20 mouse cellular contexts compared by ENCODE assay signal in genomic region chr4:126850778-126851080, GRCm38 (mm10).
DNase-seq lines count a peak whose midpoint lies in the region; ATAC-seq and TF ChIP-seq lines count a peak whose summit lies in the region.
"Had no signal": no experiment of that assay in that cellular context is flagged by ENCODE, and none has a peak within 500 bp of the region (broad histone marks: within the 10 kb centered on the region; RNA-seq: fewer than 3 reads in every experiment).

No protein-coding gene starts in this region.

- H3K4me2 ChIP-seq in heart, embryonic 13.5 days, result no peak overlapping the region
- H3K4me2 ChIP-seq in kidney, embryonic 16.5 days (replicated peaks; ENCODE audit: low read depth, low read length), result no peak overlapping the region
- H3K4me2 ChIP-seq in kidney, embryonic 14.5 days (replicated peaks; ENCODE audit: low read depth, low read length), result no peak overlapping the region
- H3K4me2 ChIP-seq: embryonic facial prominence, embryonic 12.5 days; forebrain, embryonic 15.5 days; limb, embryonic 12.5 days; liver, embryonic 13.5 days; lung, embryonic 15.5 days had no signal

- peaks cover 21% of the 10 kb centered on the region for H3K4me1 ChIP-seq in heart, embryonic 13.5 days
- peaks cover 7% of the 10 kb centered on the region; the same call in 1 of the 2 replicates for H3K4me1 ChIP-seq in kidney, embryonic 16.5 days (ENCODE audit: insufficient read depth, low read length)
- H3K4me1 ChIP-seq in kidney, embryonic 14.5 days (ENCODE audit: control insufficient read depth, insufficient read depth, low read length), result 0 out of 2 replicates have a peak, but pooled peaks cover 3% of the 10 kb centered on the region
- peaks cover 0 to 5% of the 10 kb centered on the region in 2 experiments; a peak in 1 of 4 replicates for H3K4me1 ChIP-seq in MEL (ENCODE audit: control insufficient read depth in 1 of 2, insufficient read depth in 2 of 2, low read length in 2 of 2)
- peaks cover 18% of the 10 kb centered on the region for H3K4me1 ChIP-seq in bone marrow macrophage, adult 2 months (ENCODE audit: control insufficient read depth, insufficient read depth, low read length)
- H3K4me1 ChIP-seq: forebrain, embryonic 15.5 days; limb, embryonic 12.5 days; lung, embryonic 15.5 days had no signal

- TF ChIP-seq RAD21 in MEL (IDR thresholded peaks at IDR 0.05; ENCODE audit: low read depth, low read length), result no peak

- H3K27me3 ChIP-seq in heart, embryonic 13.5 days (replicated peaks), result no peaks in the 10 kb centered on the region
- H3K27me3 ChIP-seq in kidney, embryonic 16.5 days (ENCODE audit: insufficient read depth, low read length), result no peaks in the 10 kb centered on the region
- H3K27me3 ChIP-seq in kidney, embryonic 14.5 days (ENCODE audit: control insufficient read depth, insufficient read depth, low read length), result no peaks in the 10 kb centered on the region
- no peaks in the 10 kb centered on the region for H3K27me3 ChIP-seq in MEL (ENCODE audit: control insufficient read depth in 1 of 2, insufficient read depth in 2 of 2, low read length in 2 of 2)
- H3K27me3 ChIP-seq: embryonic facial prominence, embryonic 12.5 days; forebrain, embryonic 15.5 days; limb, embryonic 12.5 days; liver, embryonic 13.5 days; lung, embryonic 15.5 days had no signal

- peak overlapping the region; percentile 84 for H3K27ac ChIP-seq in heart, embryonic 13.5 days (replicated peaks)
- peak overlapping the region; percentile 52; the same call in 1 of the 2 replicates for H3K27ac ChIP-seq in kidney, embryonic 16.5 days (ENCODE audit: low read length)
- no peak overlapping the region for H3K27ac ChIP-seq in kidney, embryonic 14.5 days (ENCODE audit: low read depth, low read length)
- no peak overlapping the region for H3K27ac ChIP-seq in MEL (ENCODE audit: control insufficient read depth, low read depth, low read length)
- H3K27ac ChIP-seq in bone marrow macrophage, adult 2 months (ENCODE audit: insufficient read depth, low read depth, low read length), result peak overlapping the region; percentile 30
- H3K27ac ChIP-seq: forebrain, embryonic 15.5 days; hindbrain, postnatal 0 days; liver, embryonic 13.5 days; lung, embryonic 15.5 days; midbrain, embryonic 10.5 days had no signal

- no peak for TF ChIP-seq POLR2A in MEL (IDR thresholded peaks at IDR 0.05; ENCODE audit: control insufficient read depth in 1 of 2, insufficient read depth in 1 of 2, low read depth in 1 of 2, low read length in 2 of 2, poor library complexity in 1 of 2)
- no peak for TF ChIP-seq POLR2A in bone marrow macrophage, adult 2 months (IDR thresholded peaks at IDR 0.05; ENCODE audit: borderline replicate concordance, low read depth, low read length)

- peaks cover 76% of the 10 kb centered on the region for H3K36me3 ChIP-seq in heart, embryonic 13.5 days
- peaks cover 22% of the 10 kb centered on the region for H3K36me3 ChIP-seq in kidney, embryonic 16.5 days (ENCODE audit: insufficient read depth, low read length)
- peaks cover 19% of the 10 kb centered on the region for H3K36me3 ChIP-seq in kidney, embryonic 14.5 days (ENCODE audit: control insufficient read depth, insufficient read depth, low read length)
- H3K36me3 ChIP-seq in MEL (ENCODE audit: control insufficient read depth in 1 of 2, insufficient read depth in 2 of 2, low read length in 2 of 2), result peaks cover 0 to 2% of the 10 kb centered on the region in 2 experiments; a peak in 2 of 4 replicates

- TF ChIP-seq EP300 in MEL (IDR thresholded peaks at IDR 0.05; ENCODE audit: low read depth in 1 of 2, low read length in 2 of 2), result no peak

- ATAC-seq in heart, embryonic 13.5 days (ENCODE audit: extremely low read depth, insufficient number of reproducible peaks, low FRiP score, low TSS enrichment), result no peak
- no peak for ATAC-seq in kidney, embryonic 16.5 days (ENCODE audit: low FRiP score, low TSS enrichment)
- no peak for ATAC-seq in kidney, embryonic 14.5 days (ENCODE audit: low FRiP score, low TSS enrichment)
- ATAC-seq: forebrain, embryonic 15.5 days; hindbrain, postnatal 0 days; intestine, postnatal 0 days had no signal

- H3K9me3 ChIP-seq in heart, embryonic 13.5 days, result no peaks in the 10 kb centered on the region
- no peaks in the 10 kb centered on the region for H3K9me3 ChIP-seq in kidney, embryonic 16.5 days (ENCODE audit: low read length)
- no peaks in the 10 kb centered on the region for H3K9me3 ChIP-seq in kidney, embryonic 14.5 days (ENCODE audit: control insufficient read depth, low read length)
- no peaks in the 10 kb centered on the region for H3K9me3 ChIP-seq in MEL (replicated peaks; ENCODE audit: insufficient read depth, low read length)
- H3K9me3 ChIP-seq: embryonic facial prominence, embryonic 12.5 days; forebrain, embryonic 15.5 days; limb, embryonic 12.5 days; liver, embryonic 13.5 days; lung, embryonic 15.5 days; midbrain, embryonic 10.5 days had no signal

- DNase-seq in heart, postnatal 4 days, result no peak
- DNase-seq in MEL (ENCODE audit: low read depth, low spot score), result peak; percentile 21
- no peak for DNase-seq in spleen, adult 18-20 months
- DNase-seq: cerebellum, adult 9-11 months; gastrocnemius, postnatal 14 days; liver, embryonic 13.5 days; lung, postnatal 4 days; right cerebral cortex, adult 18-20 months; thymus, adult 18-20 months had no signal

- peak overlapping the region; percentile 56 for H3K9ac ChIP-seq in heart, embryonic 13.5 days
- H3K9ac ChIP-seq in kidney, embryonic 16.5 days (replicated peaks; ENCODE audit: low read length), result no peak overlapping the region
- no peak overlapping the region for H3K9ac ChIP-seq in kidney, embryonic 14.5 days (ENCODE audit: low read depth, low read length)
- no peak overlapping the region for H3K9ac ChIP-seq in MEL (ENCODE audit: control insufficient read depth, low read depth, low read length, poor library complexity, severe bottlenecking)
- H3K9ac ChIP-seq: embryonic facial prominence, embryonic 12.5 days; forebrain, embryonic 15.5 days; limb, embryonic 12.5 days; liver, embryonic 13.5 days; lung, embryonic 15.5 days had no signal

- no peaks in the 10 kb centered on the region for H3K79me2 ChIP-seq in MEL (ENCODE audit: control insufficient read depth, insufficient read depth, low read length, poor library complexity)

- no peak overlapping the region for H3K4me3 ChIP-seq in heart, embryonic 13.5 days
- H3K4me3 ChIP-seq in kidney, embryonic 16.5 days (ENCODE audit: low read length), result no peak overlapping the region
- no peak overlapping the region for H3K4me3 ChIP-seq in kidney, embryonic 14.5 days (ENCODE audit: low read length)
- no peak overlapping the region for H3K4me3 ChIP-seq in MEL (ENCODE audit: control insufficient read depth in 1 of 2, insufficient read depth in 1 of 2, low read depth in 2 of 2, low read length in 2 of 2)
- no peak overlapping the region for H3K4me3 ChIP-seq in bone marrow macrophage, adult 2 months (ENCODE audit: insufficient read depth, low read length)
- H3K4me3 ChIP-seq: embryonic facial prominence, embryonic 12.5 days; forebrain, embryonic 15.5 days; limb, embryonic 12.5 days; liver, embryonic 13.5 days; lung, embryonic 15.5 days; midbrain, embryonic 10.5 days had no signal

- no peak for TF ChIP-seq CTCF in MEL (IDR thresholded peaks at IDR 0.05 in 2 of 3, conservative IDR thresholded peaks at IDR 0.05 in 1 of 3; ENCODE audit: control insufficient read depth in 1 of 3, insufficient read depth in 1 of 3, low read depth in 2 of 3, low read length in 3 of 3, poor library complexity in 1 of 3, severe bottlenecking in 1 of 3)
- no peak for TF ChIP-seq CTCF in bone marrow macrophage, adult 2 months (IDR thresholded peaks at IDR 0.05; ENCODE audit: low read depth, low read length)

- 30% methylated on average over 4 of the region's 4 CpGs for WGBS in heart, embryonic 13.5 days
- WGBS in kidney, embryonic 16.5 days, result 29% methylated on average over 4 of the region's 4 CpGs
- 44% methylated on average over 4 of the region's 4 CpGs for WGBS in kidney, embryonic 14.5 days

TF ChIP-seq in MEL, 35 proteins besides CTCF, POLR2A, EP300 and RAD21:
- TF ChIP-seq MAFK (IDR thresholded peaks at IDR 0.05; ENCODE audit: borderline replicate concordance, low read depth, low read length), result no peak
- no peak for TF ChIP-seq CHD2 (IDR thresholded peaks at IDR 0.05; ENCODE audit: low read length)
- TF ChIP-seq USF2 (IDR thresholded peaks at IDR 0.05; ENCODE audit: borderline replicate concordance in 1 of 2, insufficient read depth in 1 of 2, low read depth in 1 of 2, low read length in 2 of 2), result no peak
- no peak for TF ChIP-seq ZC3H11A (IDR thresholded peaks at IDR 0.05; ENCODE audit: low read depth, low read length)
- no peak for TF ChIP-seq USF1 (IDR thresholded peaks at IDR 0.05; ENCODE audit: low read depth, low read length)
- TF ChIP-seq ZKSCAN1 (IDR thresholded peaks at IDR 0.05; ENCODE audit: low read depth, low read length), result no peak
- no peak for TF ChIP-seq RCOR1 (IDR thresholded peaks at IDR 0.05; ENCODE audit: low read depth, low read length)
- TF ChIP-seq POLR2AphosphoS5 (IDR thresholded peaks at IDR 0.05; ENCODE audit: borderline replicate concordance, low read depth, low read length), result no peak
- no peak for TF ChIP-seq ETS1 (IDR thresholded peaks at IDR 0.05; ENCODE audit: low read depth, low read length)
- TF ChIP-seq KAT2A (conservative IDR thresholded peaks at IDR 0.05; ENCODE audit: low read depth, low read length), result no peak
- no peak for TF ChIP-seq MAX (IDR thresholded peaks at IDR 0.05; ENCODE audit: low read length)
- TF ChIP-seq GATA1 (IDR thresholded peaks at IDR 0.05; ENCODE audit: low read depth, low read length), result no peak

Comparison
In these comparisons a context has a peak if more than half of its experiments do, and no peak if none do; other contexts are left out.
1. H3K27ac ChIP-seq: peak in heart, embryonic 13.5 days (single experiment), kidney, embryonic 16.5 days (single experiment) and bone marrow macrophage, adult 2 months (single experiment); none in kidney, embryonic 14.5 days (single experiment) and MEL (single experiment).